Mouse (Mus musculus) myocyte (in vitro differentiated cells): ENCODE measurements around the gene Tacr2. TPM values are rescaled to one million over a fixed set of nuclear protein-coding genes. Genes with fewer than 3 reads are reported as not detected.

Source experiments
- H3K27me3 ChIP-seq: one replicate; pipeline ENCODE4 v1.6.1; 2011; ENCODE audit not compliant: control insufficient read depth, insufficient read depth, insufficient read length
- H3K36me3 ChIP-seq: one replicate; pipeline ENCODE4 v1.6.1; 2011; ENCODE audit not compliant: control insufficient read depth, insufficient read depth
- H3K4me2 ChIP-seq: one replicate; pipeline ENCODE4 v1.6.1; 2011; ENCODE audit warnings: low read depth, control low read depth
- H3K4me3 ChIP-seq: one replicate; pipeline ENCODE4 v1.5.1; 2011; ENCODE audit warnings: mild to moderate bottlenecking, control low read depth, moderate library complexity
- H3K79me2 ChIP-seq: one replicate; pipeline ENCODE4 v1.6.1; 2011; ENCODE audit not compliant: control insufficient read depth, insufficient read depth
- H3ac ChIP-seq: one replicate; pipeline ENCODE4 v1.6.1; 2011; ENCODE audit not compliant: control insufficient read depth, insufficient read length
- CEBPB ChIP-seq: IDR thresholded peaks from 2 replicates; pipeline ENCODE4 v1.6.1; 2011; ENCODE audit warnings: mild to moderate bottlenecking, moderate library complexity; ENCODE audit not compliant: poor library complexity, insufficient read depth, severe bottlenecking
- E2F4 ChIP-seq: IDR thresholded peaks from one replicate; pipeline ENCODE4 v1.6.1; 2011; ENCODE audit warnings: mild to moderate bottlenecking, control low read depth, moderate library complexity; ENCODE audit not compliant: insufficient read depth
- MAX ChIP-seq: IDR thresholded peaks from one replicate; pipeline ENCODE4 v1.6.1; 2011; ENCODE audit warnings: low read depth, mild to moderate bottlenecking, control low read depth
- MYOD1 ChIP-seq, 3 experiments: IDR thresholded peaks; one replicate each; pipeline ENCODE4 v1.6.1; 2011; ENCODE audit warnings: control low read depth in 2 of 3, low read depth in 2 of 3, mild to moderate bottlenecking in 2 of 3, moderate library complexity in 1 of 3; ENCODE audit not compliant: insufficient read length in 2 of 3, control insufficient read depth in 1 of 3
- MYOG ChIP-seq, 3 experiments: IDR thresholded peaks; one replicate each; pipeline ENCODE4 v1.6.1; 2011; ENCODE audit warnings: control low read depth in 2 of 3, low read depth in 2 of 3, mild to moderate bottlenecking in 2 of 3; ENCODE audit not compliant: insufficient read length in 2 of 3, control insufficient read depth in 1 of 3, insufficient read depth in 1 of 3
- POLR2A ChIP-seq: IDR thresholded peaks from one replicate; pipeline ENCODE4 v1.6.1; 2011; ENCODE audit warnings: low read depth, mild to moderate bottlenecking, control low read depth, moderate library complexity; ENCODE audit not compliant: insufficient read length
- POLR2AphosphoS2 ChIP-seq: IDR thresholded peaks from one replicate; pipeline ENCODE4 v1.6.1; 2011; ENCODE audit warnings: low read depth, control low read depth; ENCODE audit not compliant: insufficient read length
- REST ChIP-seq: IDR thresholded peaks from one replicate; pipeline ENCODE4 v1.6.1; 2011; ENCODE audit warnings: mild to moderate bottlenecking, control low read depth, moderate library complexity; ENCODE audit not compliant: insufficient read depth, insufficient read length
- SRF ChIP-seq: IDR thresholded peaks from one replicate; pipeline ENCODE4 v1.6.1; 2011; ENCODE audit warnings: low read depth; ENCODE audit not compliant: control insufficient read depth, insufficient read length
- TCF12 ChIP-seq: IDR thresholded peaks from one replicate; pipeline ENCODE4 v1.6.1; 2011; ENCODE audit warnings: mild to moderate bottlenecking, control low read depth; ENCODE audit not compliant: poor library complexity, insufficient read depth, severe bottlenecking
- TCF3 ChIP-seq: IDR thresholded peaks from one replicate; pipeline ENCODE4 v1.6.1; 2011; ENCODE audit warnings: low read depth, control low read depth; ENCODE audit not compliant: insufficient read length
- USF1 ChIP-seq: IDR thresholded peaks from one replicate; pipeline ENCODE4 v1.6.1; 2011; ENCODE audit warnings: low read depth, mild to moderate bottlenecking, control low read depth, moderate library complexity
- polyA plus RNA-seq: library from polyadenylated mRNA; unstranded; fragments of >200 nt; fragmentation: generic; extraction: Trizol; gene quantifications from one replicate; pipeline ENCODE4 v1.2.1, GENCODE M21; 2012; ENCODE audit warnings: missing spikeins

Tacr2 gene
- 0.05 TPM for polyA plus RNA-seq

DNA sequence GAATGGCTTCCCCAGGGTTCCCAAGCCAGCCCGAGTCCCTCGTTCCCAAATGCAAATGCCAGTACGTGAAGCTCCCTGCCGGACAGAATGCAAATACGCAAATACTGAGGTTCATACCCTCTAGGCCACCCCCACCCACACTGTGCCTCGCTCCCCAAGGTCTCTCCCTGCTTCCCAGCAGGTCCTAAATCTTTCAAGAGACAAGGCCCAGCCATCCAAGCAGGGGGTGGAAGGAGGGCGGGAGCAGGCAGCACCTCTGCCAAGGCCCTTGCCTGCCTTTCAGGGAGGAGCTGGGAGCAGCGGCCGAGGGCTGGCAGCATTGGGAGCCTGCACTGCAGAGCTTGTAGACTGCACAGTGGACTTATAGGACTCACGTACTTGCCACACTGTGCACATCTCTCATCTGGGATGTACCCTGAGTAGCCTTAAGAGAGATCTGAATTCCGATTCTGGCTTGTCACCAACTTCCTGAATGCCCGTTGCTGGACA lies at the start of gene Tacr2:
Tacr2 (plus strand) TSS at position 439 of the 489 bp plus-strand sequence.
- Histone ChIP-seq H3K4me3 (no peak within 1 kb of the TSS), H3ac (no peak within 1 kb of the TSS), H3K36me3 (no peaks in the 10 kb centered on the region), H3K4me2 (no peak within 1 kb of the TSS), H3K27me3 (no peaks in the 10 kb centered on the region), H3K79me2 (no peaks in the 10 kb centered on the region)
- no peak for TF ChIP-seq E2F4
- no peak for TF ChIP-seq MYOD1 (IDR thresholded peaks at IDR 0.05; ENCODE audit: control insufficient read depth in 1 of 3, insufficient read length in 2 of 3, low read depth in 2 of 3)
- TF ChIP-seq MYOG (IDR thresholded peaks at IDR 0.05; ENCODE audit: control insufficient read depth in 1 of 3, insufficient read depth in 1 of 3, insufficient read length in 2 of 3, low read depth in 2 of 3), result no peak
- no peak for TF ChIP-seq POLR2AphosphoS2
- no peak for TF ChIP-seq POLR2A
- TF ChIP-seq CEBPB, result no peak
- no peak for TF ChIP-seq REST
- no peak for TF ChIP-seq TCF3
- TF ChIP-seq TCF12, result no peak
- no peak for TF ChIP-seq SRF

DNA sequence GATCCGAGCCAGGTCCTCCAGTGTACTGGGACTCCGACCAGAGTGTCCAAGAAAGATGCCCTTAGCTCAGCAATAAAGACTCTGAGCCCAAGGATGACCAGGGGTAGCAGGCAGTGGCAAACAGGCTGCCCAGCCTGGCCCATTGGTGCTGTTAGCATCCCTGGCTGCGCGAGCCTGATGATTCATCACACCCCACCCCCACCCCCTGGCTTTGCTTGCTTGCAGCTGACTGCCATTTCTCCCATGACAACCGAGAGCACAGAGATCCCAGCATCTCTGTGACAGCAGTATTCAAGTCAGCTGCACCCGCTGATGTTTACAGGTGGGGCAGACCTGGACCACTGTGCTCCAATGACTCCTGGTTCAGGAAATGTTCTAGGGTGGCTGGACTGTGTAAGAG lies 49.7 kb upstream of the Tacr2 start:
- Histone ChIP-seq H3K27me3 (no peaks in the 10 kb centered on the region), H3K79me2 (no peaks in the 10 kb centered on the region), H3ac (no peak overlapping the region), H3K36me3 (no peaks in the 10 kb centered on the region), H3K4me2 (no peak overlapping the region), H3K4me3 (no peak overlapping the region)
- TF ChIP-seq TCF12 (no peak), MYOD1 (IDR thresholded peaks at IDR 0.05; ENCODE audit: control insufficient read depth in 1 of 3, insufficient read length in 2 of 3, low read depth in 2 of 3) (peak in 1 of 3 experiments; percentile 21), MAX (no peak), USF1 (no peak)

DNA sequence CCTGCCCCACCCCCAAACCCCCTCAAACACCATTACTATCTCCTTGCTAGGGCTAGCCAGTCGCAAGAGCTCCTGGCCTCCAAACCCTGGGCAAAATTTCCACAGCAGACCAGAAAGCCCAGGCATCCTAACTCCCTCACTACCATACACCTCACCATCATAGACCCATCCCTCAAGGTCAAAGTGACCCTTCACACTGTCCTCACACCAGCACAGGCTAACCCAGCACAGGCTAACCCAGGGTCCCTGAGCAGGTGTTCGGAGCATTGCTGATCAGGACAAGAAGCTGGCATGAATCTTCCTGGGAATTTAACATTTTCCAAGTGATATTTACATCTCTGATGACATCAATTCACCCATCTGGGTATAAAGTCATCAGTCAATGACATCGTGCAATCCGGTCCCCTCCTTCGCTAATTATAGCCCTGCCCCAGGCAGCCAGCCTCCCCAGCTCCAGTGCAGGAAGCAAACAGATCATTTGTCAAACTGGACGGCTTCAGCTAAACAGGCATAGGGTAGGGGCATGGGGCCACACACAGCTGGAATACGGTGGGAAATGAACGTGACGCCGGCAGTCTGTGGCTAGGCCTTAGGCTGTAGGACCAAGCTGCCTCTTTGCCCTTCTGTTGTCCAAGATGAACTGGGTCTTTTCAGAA lies 43.9 kb upstream of the Tacr2 start:
- TF ChIP-seq POLR2AphosphoS2 (no peak), USF1 (no peak), MAX (no peak), E2F4 (no peak), SRF (no peak), POLR2A (no peak), CEBPB (no peak), REST (no peak), TCF3 (no peak)
- no peak overlapping the region for H3K4me2 ChIP-seq
- no peaks in the 10 kb centered on the region for H3K79me2 ChIP-seq
- no peak overlapping the region for H3ac ChIP-seq
- H3K36me3 ChIP-seq, result no peaks in the 10 kb centered on the region
- H3K4me3 ChIP-seq, result no peak overlapping the region
- no peaks in the 10 kb centered on the region for H3K27me3 ChIP-seq

GRCm38 (mm10) chr10:62211310-62211709 lies 40.9 kb upstream of the Tacr2 start:
- Histone ChIP-seq H3K4me2 (no peak overlapping the region), H3K4me3 (no peak overlapping the region), H3K27me3 (no peaks in the 10 kb centered on the region), H3K79me2 (no peaks in the 10 kb centered on the region), H3ac (no peak overlapping the region), H3K36me3 (no peaks in the 10 kb centered on the region)
- TF ChIP-seq TCF3 (no peak), MYOG (IDR thresholded peaks at IDR 0.05; ENCODE audit: control insufficient read depth in 1 of 3, insufficient read depth in 1 of 3, insufficient read length in 2 of 3, low read depth in 2 of 3) (no peak), POLR2A (no peak), MAX (no peak), MYOD1 (IDR thresholded peaks at IDR 0.05; ENCODE audit: control insufficient read depth in 1 of 3, insufficient read length in 2 of 3, low read depth in 2 of 3) (no peak), POLR2AphosphoS2 (no peak), CEBPB (no peak), SRF (no peak), REST (no peak), TCF12 (no peak), USF1 (no peak), E2F4 (no peak)

DNA sequence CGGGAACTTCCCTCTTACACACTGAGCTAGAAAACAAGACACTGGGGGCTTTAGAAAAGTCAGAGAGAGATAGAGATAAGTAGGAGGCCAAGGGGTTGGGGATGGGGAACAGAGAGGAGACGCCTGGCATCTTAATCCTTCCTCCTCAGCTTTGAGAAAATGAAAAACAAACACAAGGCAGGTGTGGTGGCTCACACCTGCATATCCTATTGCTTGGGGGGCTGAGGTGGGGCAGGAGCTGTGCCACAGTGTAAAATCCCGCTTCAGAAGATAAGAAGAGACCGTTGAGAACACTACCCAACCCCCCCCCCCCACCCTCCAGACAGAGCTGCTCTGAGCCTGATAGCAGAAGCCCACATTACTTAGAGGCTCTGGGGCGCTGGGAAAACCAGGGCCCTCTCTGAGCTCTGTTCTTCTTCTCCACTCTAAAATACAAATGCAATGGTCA lies 37.0 kb upstream of the Tacr2 start:
- Histone ChIP-seq H3K79me2 (no peaks in the 10 kb centered on the region), H3K4me2 (no peak overlapping the region), H3ac (no peak overlapping the region), H3K4me3 (no peak overlapping the region), H3K27me3 (no peaks in the 10 kb centered on the region), H3K36me3 (no peaks in the 10 kb centered on the region)
- no peak for TF ChIP-seq REST
- no peak for TF ChIP-seq MYOG (IDR thresholded peaks at IDR 0.05; ENCODE audit: control insufficient read depth in 1 of 3, insufficient read depth in 1 of 3, insufficient read length in 2 of 3, low read depth in 2 of 3)
